Comparison of ENCODE assay signal across 15 mouse cellular contexts in the genomic region with DNA sequence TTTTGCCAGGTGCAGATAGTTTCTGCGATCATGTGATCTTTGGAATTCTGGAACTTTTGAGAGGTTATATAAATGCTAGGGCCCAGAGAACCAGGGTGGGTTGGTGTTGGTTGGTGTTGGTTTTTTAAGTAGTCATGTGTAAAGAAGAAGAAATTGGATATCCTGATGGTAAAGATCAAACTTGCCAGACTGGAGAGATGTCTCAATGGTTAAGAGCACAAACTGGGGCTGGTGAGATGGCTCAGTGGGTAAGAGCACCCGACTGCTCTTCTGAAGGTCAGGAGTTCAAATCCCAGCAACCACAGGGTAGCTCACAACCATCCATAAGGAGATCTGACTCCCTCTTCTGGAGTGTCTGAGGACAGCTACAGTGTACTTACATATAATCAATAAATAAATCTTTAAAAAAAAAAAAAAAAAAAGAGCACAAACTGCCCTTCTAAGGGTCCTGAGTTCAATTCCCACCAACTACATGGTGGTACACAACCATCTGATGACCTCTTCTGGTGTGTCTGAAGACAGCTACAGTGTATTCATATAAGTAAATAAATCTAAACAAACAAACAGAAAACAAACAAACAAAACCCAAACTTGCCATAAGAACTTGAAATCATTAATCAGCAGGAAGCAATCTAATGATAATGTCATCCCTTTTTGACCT. TPM values are rescaled to one million over a fixed set of nuclear protein-coding genes. Genes with fewer than 3 reads are reported as not detected.
"Had no signal": no experiment of that assay in that cellular context is flagged by ENCODE, and none has a peak within 500 bp of the region (broad histone marks: within the 10 kb centered on the region; RNA-seq: fewer than 3 reads in every experiment).

No protein-coding gene starts in this region.

RNA-seq across cellular contexts. Expression of a gene that starts 15.2 kb away (rescaled TPM):
- total RNA-seq: heart, postnatal 10 days; heart, postnatal 25 days; heart, postnatal 36 days; hematopoietic stem cell, adult 5-6 weeks; hindbrain, postnatal 0 days had no signal
- polyA plus RNA-seq: heart, embryonic 12.5 days; heart, embryonic 13.5 days; heart, embryonic 14.5 days; heart, postnatal 0 days; hindbrain, postnatal 0 days; intestine, embryonic 16.5 days; intestine, postnatal 0 days; kidney, adult 2 months; kidney, embryonic 14.5 days; kidney, postnatal 0 days; large intestine, adult 2 months had no signal
